Mouse (Mus musculus): ENCODE measurements around the gene Atp8a1.
A peak's percentile ranks its signal among the peaks of the same experiment; 100 is the strongest.

Atp8a1 gene

DNA sequence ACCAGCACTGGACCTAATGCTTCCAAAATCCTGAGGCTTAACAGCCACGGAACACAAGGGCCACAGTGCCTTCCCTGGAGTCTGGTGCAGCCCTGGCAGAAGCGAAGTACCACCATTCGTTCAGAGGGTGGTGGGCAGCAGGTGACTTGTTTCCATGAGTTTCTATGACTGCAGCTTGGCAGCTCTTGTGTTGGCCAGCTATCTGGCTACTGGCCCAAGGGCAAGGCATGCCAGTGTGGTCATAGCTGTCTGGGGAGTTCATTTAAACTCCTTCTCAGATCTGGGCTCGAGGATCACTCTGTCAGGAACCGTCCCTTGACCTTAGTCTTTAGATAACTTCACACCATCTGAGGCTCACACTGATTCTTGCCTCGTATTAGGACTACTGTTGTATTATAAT, 89.1 kb downstream of the Atp8a1 start:
- no peak for DNase-seq

DNA sequence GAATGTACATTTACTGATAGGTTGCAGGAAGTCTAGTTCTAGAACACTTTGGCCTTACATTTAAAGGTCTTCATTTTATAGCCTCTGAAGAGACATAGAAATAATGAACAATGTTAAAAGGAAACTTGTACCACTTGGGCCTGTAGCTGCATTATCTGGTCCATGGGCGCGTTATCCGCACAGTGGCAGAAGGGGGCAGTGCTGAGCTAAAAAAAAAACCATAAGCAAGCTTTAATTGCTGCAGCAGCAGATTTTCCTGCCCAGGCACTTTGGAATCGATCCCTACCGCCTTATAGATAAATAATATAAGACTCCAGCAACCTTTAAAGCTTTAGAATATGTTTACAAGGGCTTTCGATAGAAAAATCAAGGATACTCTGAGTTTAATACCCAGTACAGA, 91.1 kb downstream of the Atp8a1 start:
- no peak for DNase-seq

GRCm38 (mm10) chr5:67753057-67753456, 94.2 kb downstream of the Atp8a1 start:
- DNase-seq: no peak

DNA sequence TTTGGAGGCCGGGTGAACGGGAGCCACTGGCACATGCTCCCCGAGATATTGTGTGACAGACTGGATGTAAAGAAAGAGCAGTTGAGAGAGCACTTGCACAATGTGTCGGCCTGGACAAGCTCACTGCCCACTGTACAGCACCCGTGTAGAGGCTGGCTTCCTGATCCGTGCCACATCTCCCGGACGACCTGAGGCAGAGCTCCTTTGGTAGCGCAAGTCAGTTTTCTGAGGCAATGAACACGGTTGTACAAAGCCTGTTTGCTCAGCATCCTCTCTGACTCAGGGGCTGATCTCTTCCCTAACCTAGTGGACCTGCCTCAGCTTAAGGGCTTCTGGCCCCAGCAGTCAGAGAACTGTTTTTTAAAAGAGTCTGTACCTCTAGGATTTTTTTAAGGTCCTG, 94.6 kb downstream of the Atp8a1 start:
- DNase-seq: no peak

GRCm38 (mm10) chr5:67752007-67752406, 95.2 kb downstream of the Atp8a1 start:
- DNase-seq: peak; percentile 54

DNA sequence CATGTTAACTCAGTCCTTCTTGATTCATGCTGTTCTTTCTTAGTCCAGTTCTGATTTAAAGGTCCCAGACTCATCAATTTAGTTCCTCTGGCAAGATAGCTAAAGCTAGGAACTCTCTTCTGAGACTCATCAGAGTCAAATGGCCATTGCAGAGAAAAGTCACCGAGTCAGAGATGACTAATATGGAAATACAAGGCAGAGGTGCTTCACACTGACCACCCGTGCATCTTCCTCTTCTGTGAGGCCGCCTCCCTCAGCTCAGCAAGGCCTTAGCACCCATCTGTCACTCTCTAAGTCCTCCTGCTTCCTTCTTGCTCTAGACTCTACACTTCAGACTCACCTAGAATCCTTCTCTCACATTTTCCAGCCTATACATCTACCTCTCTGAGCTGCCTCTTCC, 108.0 kb downstream of the Atp8a1 start:
- no peak for DNase-seq

DNA sequence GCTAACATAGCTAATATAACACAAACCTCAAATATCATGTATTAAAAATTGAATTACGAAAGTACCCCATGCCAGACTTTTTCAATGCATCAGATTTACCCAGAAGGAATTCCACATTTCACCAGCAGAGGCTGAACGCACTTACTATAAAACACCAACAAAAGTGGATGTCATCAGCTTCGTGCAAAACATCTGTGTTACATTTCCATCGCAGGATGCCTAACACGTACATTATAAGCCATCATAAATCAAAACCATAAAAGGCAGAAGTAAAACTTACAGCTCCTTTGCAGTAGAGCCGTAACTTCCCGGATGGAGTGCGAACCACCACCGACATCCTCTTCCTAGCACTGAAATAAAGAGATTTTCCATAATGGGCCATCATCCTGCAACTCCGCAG, 109.1 kb downstream of the Atp8a1 start:
- no peak for DNase-seq

- no peak for DNase-seq
Measured at GRCm38 (mm10) chr5:67735771-67736170, 111.5 kb downstream of the Atp8a1 start.

DNA sequence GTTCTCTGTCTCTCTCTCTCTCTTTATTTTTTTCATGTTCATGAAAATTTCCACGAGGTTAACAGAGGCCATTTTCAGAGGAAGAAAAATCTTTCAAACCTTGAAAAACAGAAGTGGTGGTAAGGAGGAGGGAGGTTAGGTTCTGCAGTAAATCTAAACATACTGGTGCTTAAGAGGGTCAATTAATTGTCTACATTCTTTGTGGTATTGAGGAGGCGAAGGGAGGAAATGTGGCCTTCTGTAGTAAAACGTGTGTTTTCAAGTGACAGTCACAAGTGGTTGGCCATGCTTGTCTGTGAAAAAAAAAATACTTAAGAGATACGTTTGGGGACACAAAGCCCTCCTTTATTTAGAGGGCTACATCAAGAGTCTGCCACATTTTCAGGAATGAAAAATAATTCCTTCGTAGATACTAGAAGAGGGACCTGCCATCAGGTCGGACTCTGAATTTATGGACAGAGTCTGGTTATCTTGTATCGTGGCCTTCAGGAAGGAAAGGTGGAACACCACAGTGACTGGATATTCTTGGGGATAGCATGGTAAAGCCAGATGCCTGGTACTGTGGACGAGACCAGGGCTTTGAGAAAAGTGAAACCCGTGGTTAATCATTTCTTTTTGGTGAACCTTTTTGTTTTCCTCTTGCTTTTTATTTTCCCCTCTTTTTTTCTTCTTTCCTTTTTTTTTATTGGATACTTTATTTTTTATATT, 113.5 kb downstream of the Atp8a1 start:
- DNase-seq: no peak

DNA sequence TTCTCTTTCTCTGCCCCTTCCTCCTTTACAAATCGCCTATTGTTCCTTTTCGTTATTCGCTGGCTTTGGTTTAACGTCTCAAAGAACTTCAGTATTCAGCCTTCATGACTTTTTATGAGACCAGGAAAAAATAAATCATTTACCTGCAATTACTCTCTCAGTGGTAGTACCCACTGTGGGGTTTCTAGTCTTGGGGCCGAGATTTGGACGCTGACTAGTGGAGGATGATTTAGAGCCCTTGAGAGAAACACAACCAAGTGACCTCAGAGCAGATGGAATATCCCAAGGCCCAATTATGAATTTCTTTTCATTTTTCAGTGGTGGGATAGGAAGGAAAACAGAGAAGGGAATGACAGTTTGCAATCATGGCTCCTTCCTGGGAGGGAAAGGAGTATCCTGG, 114.1 kb downstream of the Atp8a1 start:
- no peak for DNase-seq

- DNase-seq: no peak
Measured at GRCm38 (mm10) chr5:67727755-67728154, 119.5 kb downstream of the Atp8a1 start.

DNA sequence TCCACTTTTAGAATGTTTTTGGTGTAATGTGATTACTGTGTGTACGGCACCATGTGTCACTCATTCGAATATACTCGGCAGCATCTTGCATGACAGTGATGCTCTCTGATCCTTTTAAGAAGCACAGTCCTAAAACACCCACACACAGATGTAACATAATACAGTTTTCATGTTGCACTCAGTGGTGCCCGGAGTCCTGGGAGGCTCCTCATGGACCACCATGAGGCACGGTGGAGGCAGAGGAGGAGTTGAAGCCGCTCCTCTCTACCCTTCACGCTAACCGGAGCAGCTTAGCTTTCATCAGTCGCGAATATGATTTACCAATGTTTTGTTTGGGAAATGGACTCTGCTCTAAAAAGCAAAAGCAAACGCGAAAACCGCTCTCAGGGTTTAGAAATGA, 120.4 kb downstream of the Atp8a1 start:
- DNase-seq: no peak

DNA sequence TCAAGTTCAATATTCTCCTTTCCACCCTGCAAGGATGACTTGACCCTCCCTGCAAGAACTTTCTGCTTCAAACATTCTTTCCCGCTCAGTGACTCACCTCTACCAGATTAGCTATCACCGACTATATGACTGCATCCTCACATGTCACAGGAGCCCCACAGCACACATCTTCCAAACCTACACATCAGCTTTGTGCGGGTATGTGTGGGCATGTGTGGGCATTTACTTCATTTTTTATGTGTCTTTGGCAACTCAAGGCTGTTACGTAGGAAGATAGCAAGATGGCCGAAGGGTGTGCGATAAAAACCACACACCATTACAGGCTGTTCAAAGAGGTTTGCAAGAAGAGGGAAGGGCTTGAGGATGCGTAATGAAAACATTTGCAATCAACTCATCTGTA, 145.6 kb downstream of the Atp8a1 start:
- DNase-seq: no peak

DNA sequence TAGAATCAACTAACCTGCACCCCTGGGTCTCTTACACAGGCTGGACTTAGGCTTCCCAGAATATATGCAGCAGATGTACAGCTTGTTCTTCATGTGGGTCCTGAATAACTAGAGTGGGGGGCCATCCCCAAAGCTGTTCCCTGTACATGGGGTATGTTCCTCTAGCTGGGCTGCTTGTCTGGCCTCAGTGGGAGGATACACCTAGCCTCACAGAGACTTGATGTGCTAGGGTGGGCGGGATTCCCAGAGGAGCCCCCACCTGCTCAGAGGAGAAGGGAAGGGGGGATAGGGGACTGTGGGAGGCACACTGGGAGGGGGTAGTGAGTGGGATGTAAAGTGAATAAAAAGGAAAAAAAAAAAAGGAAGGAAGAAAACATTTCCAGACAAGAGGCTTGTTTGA, 147.8 kb downstream of the Atp8a1 start:
- no peak for DNase-seq

DNA sequence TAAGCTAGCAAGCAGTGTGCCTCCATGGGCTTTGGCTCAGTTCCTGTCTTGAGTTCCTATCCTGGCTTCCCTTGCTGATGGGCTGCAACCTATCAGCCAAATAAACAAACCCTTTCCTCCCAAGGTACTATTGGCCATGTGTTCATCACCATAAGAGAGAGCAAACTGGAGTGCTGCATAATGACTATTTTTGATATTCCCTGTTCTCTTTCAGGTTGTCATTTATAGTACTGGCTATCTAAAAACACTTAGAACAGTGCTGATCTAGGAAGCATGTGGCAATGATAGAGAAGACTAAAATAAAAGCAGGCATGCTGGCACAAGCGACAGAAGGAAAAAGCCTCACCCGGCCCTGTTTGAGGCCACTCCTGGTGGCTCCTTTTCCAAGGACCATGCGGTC, 149.1 kb downstream of the Atp8a1 start:
- DNase-seq: no peak

DNA sequence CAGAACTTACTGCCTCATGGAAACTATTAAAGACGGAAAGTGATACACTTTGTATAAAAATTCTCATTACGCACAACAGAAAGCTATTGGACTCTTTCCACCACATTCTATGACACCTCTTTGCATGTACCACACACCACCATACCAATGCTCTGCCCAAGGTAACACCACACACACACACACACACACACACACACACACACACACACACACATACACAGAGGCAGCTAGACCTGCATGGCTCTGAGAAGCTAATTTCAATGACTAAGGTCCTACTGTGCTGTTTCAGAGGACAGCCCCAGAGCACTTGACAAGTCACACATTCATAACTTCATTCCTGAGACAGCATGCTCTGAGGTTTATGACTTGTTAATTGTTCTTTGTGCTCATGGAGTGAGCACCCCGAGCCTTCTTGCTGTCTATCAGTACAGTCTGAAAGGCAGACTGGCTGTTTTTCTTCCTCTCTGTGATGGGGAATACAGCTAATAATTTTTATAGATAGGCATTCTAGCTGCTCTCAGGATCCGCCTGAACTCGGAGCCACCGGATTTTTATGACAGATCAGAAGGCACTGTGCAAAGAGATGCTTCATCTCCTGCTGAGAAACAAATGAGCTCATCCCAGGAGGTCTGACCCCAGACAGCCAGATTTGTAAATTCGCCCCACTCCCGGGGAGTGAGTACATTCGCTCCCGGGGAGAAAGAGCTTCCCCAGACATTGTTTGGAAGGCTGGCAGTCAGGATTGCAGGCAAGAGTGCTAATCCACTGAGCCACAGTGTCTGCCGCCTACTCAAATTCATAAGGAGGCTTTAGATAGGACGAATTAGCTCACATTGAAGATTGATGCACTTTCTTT, 150.3 kb downstream of the Atp8a1 start:
- no peak for DNase-seq

DNA sequence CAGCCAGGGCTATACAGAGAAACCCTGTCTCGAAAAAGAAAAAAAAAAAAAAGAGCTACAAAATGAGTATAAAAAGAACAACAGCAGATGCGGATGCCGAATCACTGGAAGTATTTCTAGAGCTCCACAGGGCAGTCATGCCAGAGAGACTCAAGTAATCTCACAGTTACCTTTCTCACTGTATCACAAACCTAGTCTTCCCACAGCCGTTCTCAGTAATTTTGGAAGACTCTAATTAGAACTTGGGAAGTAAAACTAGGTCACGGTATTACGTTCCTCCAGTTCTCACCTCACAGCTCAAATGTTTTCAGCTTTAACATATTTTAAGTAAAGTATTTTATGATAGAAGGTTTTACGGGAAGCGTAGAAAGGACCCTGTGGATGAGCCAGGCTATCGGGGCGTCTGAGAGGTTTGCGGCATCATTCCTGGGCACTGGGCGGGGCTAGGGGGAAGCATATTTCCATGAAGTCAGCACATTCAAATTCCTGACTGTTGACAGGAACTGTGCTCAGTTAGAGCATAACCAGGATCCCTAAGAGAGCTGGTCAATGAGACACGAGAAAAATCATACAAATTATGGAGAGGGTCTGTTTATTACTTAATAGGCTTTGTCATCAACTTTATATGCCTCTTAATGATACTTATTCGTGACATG, 152.1 kb downstream of the Atp8a1 start:
- no peak for DNase-seq

DNA sequence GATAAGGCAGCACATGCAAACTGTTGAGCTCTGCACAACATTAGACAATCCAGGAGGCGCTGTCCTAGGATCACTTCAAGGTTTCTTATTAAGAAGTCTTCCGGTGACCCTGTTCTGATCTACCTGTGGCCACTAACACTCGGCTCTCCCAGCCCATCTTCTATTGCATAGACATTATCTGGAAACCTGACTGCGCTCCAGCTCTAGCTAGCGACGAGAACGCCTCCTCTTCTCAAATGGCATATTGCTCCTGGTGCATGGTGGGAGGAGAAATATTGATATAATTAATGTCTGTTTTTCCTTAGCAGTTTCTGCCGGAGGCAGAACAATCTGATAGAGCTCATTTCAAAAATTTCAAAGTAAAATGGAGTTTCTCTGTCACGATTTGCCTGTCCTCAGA, 156.9 kb downstream of the Atp8a1 start:
- no peak for DNase-seq

DNA sequence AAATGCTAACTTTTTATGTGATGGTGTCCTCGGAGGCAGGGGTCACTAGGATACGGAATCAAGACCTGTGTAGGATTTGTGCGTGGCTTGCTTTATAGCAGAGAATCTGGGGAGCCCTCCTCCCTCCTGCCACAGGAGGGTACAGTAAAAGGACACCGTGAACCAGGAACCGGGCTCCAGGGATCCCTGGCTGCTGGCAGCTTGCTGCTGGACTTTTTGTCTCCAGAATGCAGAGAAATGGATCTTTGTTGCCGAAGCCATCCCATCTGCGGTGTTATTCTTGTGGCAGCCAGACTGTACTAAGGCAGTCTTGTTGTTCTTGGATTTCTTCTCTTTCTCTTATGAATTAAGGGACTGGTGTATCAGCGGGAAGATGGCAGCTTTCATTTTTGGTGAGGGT, 159.2 kb downstream of the Atp8a1 start:
- DNase-seq: no peak

DNA sequence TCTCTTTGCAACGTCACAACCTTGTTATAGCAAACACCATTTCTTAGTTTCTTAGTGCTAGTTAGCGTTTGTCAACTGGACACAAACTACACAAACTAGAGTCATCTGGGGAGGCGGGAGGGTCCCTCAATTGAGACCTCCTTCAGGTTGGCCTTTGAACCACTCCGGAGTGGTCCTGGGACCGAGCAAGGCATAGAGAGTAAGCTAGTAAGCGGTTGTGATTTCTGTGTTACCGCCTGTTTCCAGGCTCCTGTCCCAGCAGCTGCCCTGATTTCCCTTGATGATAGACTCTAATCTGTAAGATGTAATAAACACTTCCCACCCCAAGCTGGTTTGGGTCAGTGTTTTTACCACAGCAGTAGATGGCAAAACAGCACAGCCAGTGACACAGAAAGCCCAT, 161.3 kb downstream of the Atp8a1 start:
- DNase-seq: no peak

- no peak for DNase-seq
Measured at GRCm38 (mm10) chr5:67685461-67685860, 161.8 kb downstream of the Atp8a1 start.

GRCm38 (mm10) chr5:67678819-67679218, 168.4 kb downstream of the Atp8a1 start:
- no peak for DNase-seq

DNA sequence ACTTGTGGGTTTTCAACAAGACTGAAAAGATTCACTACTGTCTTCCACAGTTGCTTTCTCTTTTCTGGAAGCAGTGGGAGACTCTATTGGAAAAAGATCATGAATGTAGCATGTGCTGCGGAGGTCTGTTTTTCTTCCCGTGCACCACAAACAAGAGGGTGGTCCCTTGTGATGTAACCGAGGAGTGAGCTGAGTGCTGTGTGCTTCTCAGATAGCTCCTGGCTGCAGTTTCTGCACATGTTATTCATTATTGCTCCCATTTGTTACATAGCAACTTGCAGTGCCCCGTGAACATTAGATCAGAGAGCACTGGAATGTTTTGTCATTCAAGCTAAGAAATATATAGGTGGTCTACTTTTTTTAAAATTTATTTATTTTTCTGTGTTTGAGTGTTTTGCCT, 174.2 kb downstream of the Atp8a1 start:
- DNase-seq: no peak

DNA sequence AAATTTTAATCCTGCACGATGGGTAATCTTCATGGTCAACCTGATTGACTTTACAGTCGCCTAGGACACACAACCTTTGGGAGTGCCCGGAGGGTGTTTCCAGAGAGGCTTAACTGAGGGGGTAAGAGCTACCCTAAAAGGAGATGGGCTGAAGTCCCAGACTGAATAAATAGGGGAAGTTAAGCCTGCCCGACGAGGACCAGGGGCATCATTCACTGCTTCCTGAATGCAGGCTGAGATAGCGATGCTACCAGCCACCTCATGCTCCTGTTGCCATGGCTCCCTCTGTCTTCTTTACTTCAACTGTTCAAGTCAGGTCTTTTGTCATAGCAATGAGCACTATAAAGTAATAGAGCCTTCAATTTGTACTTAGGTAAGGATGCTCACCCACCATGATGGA, 177.1 kb downstream of the Atp8a1 start:
- no peak for DNase-seq
